ENCODE assay signal across 19 mouse cellular contexts in the genomic region with DNA sequence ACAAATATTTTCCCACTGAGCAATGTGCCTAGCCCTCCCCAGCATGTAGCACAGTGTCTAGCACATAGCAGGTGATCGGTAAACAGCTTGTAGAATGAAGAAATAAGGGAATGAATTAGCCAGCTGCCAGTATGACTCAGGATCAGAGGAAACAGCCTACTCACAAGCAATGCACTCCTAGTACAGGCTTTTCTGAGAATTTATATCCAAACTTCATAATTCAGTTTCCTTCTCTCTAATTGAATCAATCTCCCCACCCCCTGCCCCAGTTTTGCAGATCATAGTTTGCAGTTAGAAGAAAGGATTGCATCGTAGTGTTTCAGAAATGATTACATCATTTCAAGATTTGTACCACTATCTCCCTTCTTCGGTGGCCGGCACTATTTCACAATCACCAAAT. TPM values are rescaled to one million over a fixed set of nuclear protein-coding genes. Genes with fewer than 3 reads are reported as not detected.
DNase-seq lines count a peak whose midpoint lies in the region; ATAC-seq and TF ChIP-seq lines count a peak whose summit lies in the region.
"Had no signal": no experiment of that assay in that cellular context is flagged by ENCODE, and none has a peak within 500 bp of the region (broad histone marks: within the 10 kb centered on the region; RNA-seq: fewer than 3 reads in every experiment).

No protein-coding gene starts in this region.

- TF ChIP-seq EP300 in liver, postnatal 0 days (IDR thresholded peaks at IDR 0.05; ENCODE audit: low read depth) = no peak

- no peaks in the 10 kb centered on the region for H3K27me3 ChIP-seq in forebrain, embryonic 16.5 days (replicated peaks; ENCODE audit: control insufficient read depth, insufficient read depth, low read length)
- no peaks in the 10 kb centered on the region for H3K27me3 ChIP-seq in forebrain, embryonic 13.5 days
- H3K27me3 ChIP-seq in liver, postnatal 0 days (ENCODE audit: insufficient read depth, low read length) = no peaks in the 10 kb centered on the region
- H3K27me3 ChIP-seq: forebrain, embryonic 15.5 days; heart, embryonic 13.5 days; limb, embryonic 13.5 days had no signal

- no peaks in the 10 kb centered on the region for H3K36me3 ChIP-seq in forebrain, embryonic 16.5 days (ENCODE audit: control insufficient read depth, insufficient read depth)
- H3K36me3 ChIP-seq in forebrain, embryonic 13.5 days (ENCODE audit: poor library complexity, severe bottlenecking) = no peaks in the 10 kb centered on the region
- H3K36me3 ChIP-seq in liver, postnatal 0 days (replicated peaks; ENCODE audit: insufficient read depth, low read length) = no peaks in the 10 kb centered on the region
- H3K36me3 ChIP-seq: forebrain, embryonic 15.5 days; heart, embryonic 13.5 days; limb, embryonic 13.5 days had no signal

- no peak overlapping the region for H3K9ac ChIP-seq in forebrain, embryonic 16.5 days (replicated peaks; ENCODE audit: low read depth, low read length)
- H3K9ac ChIP-seq in forebrain, embryonic 13.5 days = no peak overlapping the region
- H3K9ac ChIP-seq in liver, postnatal 0 days (replicated peaks) = no peak overlapping the region
- H3K9ac ChIP-seq: forebrain, embryonic 15.5 days; heart, embryonic 13.5 days; limb, embryonic 13.5 days had no signal

- peak; percentile 24 for DNase-seq in layer of hippocampus, adult 9-11 months
- no peak for DNase-seq in layer of hippocampus, postnatal 36 days
- DNase-seq in 3T3-L1 (ENCODE audit: low read depth, low spot score) = peak; percentile 35
- DNase-seq in brain, embryonic 14.5 days (ENCODE audit: low read depth) = peak; percentile 23
- DNase-seq in liver, postnatal 0 days = no peak
- no peak for DNase-seq in gastrocnemius, postnatal 14 days
- DNase-seq: adrenal gland, postnatal 10 days; cerebellum, adult 9-11 months; gastrocnemius, postnatal 36 days; heart, postnatal 4 days; thymus, postnatal 4 days had no signal

- intact Hi-C loops in gastrocnemius, postnatal 14 days (cut with DNase I; ENCODE audit: low total_unique reads) = no loop called here

- TF ChIP-seq POLR2A in brain, embryonic 14.5 days (IDR thresholded peaks at IDR 0.05; ENCODE audit: borderline replicate concordance, extremely low read depth, insufficient read depth, insufficient read length, poor library complexity, severe bottlenecking) = no peak

- 0 out of 2 replicates have a peak, but pooled peaks have one; percentile 41 for ATAC-seq in forebrain, embryonic 16.5 days
- ATAC-seq in forebrain, embryonic 13.5 days = no peak
- no peak for ATAC-seq in liver, postnatal 0 days
- ATAC-seq: forebrain, embryonic 15.5 days had no signal

- H3K9me3 ChIP-seq in forebrain, embryonic 16.5 days (ENCODE audit: control insufficient read depth, low read length) = no peaks in the 10 kb centered on the region
- H3K9me3 ChIP-seq in forebrain, embryonic 13.5 days (replicated peaks) = no peaks in the 10 kb centered on the region
- no peaks in the 10 kb centered on the region for H3K9me3 ChIP-seq in liver, postnatal 0 days (ENCODE audit: low read length)
- H3K9me3 ChIP-seq: forebrain, embryonic 15.5 days; heart, embryonic 13.5 days; limb, embryonic 13.5 days had no signal

- 75% methylated on average over 4 of the region's 4 CpGs for WGBS in forebrain, embryonic 16.5 days
- WGBS in forebrain, embryonic 13.5 days = 86% methylated on average over 4 of the region's 4 CpGs
- WGBS in liver, postnatal 0 days (ENCODE audit: insufficient replicate concordance) = 47% methylated on average over 4 of the region's 4 CpGs

- no peak overlapping the region for H3K4me2 ChIP-seq in forebrain, embryonic 16.5 days (ENCODE audit: low read length)
- H3K4me2 ChIP-seq in forebrain, embryonic 13.5 days = no peak overlapping the region
- H3K4me2 ChIP-seq in liver, postnatal 0 days (ENCODE audit: low read depth, low read length) = no peak overlapping the region
- H3K4me2 ChIP-seq: forebrain, embryonic 15.5 days; heart, embryonic 13.5 days; limb, embryonic 13.5 days had no signal

- H3K4me1 ChIP-seq in forebrain, embryonic 16.5 days (replicated peaks; ENCODE audit: control insufficient read depth, insufficient read depth, low read length) = no peaks in the 10 kb centered on the region
- no peaks in the 10 kb centered on the region for H3K4me1 ChIP-seq in forebrain, embryonic 13.5 days
- no peaks in the 10 kb centered on the region for H3K4me1 ChIP-seq in liver, postnatal 0 days (ENCODE audit: insufficient read depth)
- H3K4me1 ChIP-seq: forebrain, embryonic 15.5 days had no signal

- no peak overlapping the region for H3K4me3 ChIP-seq in forebrain, embryonic 16.5 days (replicated peaks; ENCODE audit: low read length)
- H3K4me3 ChIP-seq in forebrain, embryonic 13.5 days = no peak overlapping the region
- H3K4me3 ChIP-seq in liver, postnatal 0 days (ENCODE audit: low read depth, low read length) = no peak overlapping the region
- H3K4me3 ChIP-seq: forebrain, embryonic 15.5 days; heart, embryonic 13.5 days; limb, embryonic 13.5 days had no signal

- no peak overlapping the region for H3K27ac ChIP-seq in forebrain, embryonic 16.5 days (ENCODE audit: low read length)
- H3K27ac ChIP-seq in forebrain, embryonic 13.5 days = no peak overlapping the region
- H3K27ac ChIP-seq in liver, postnatal 0 days (ENCODE audit: low read depth) = no peak overlapping the region
- H3K27ac ChIP-seq: forebrain, embryonic 15.5 days; heart, embryonic 13.5 days; kidney, postnatal 0 days; limb, embryonic 13.5 days had no signal

- no peak for TF ChIP-seq CTCF in brain, embryonic 14.5 days (IDR thresholded peaks at IDR 0.05; ENCODE audit: borderline replicate concordance, extremely low read depth, insufficient read depth, insufficient read length)
- TF ChIP-seq CTCF in liver, postnatal 0 days (IDR thresholded peaks at IDR 0.05; ENCODE audit: low read depth) = no peak

RNA-seq across cellular contexts. Expression of a gene that starts 26.4 kb away (rescaled TPM):
- 13.1 and 17.3 TPM in 2 replicates for polyA plus RNA-seq in forebrain, embryonic 16.5 days (2015; fragmentation: Nextera tagmentation; extraction: Ambion mirVana)
- polyA plus RNA-seq in forebrain, embryonic 13.5 days (2015; fragmentation: Nextera tagmentation; extraction: Ambion mirVana) = 8.2 and 10.6 TPM in 2 replicates
- total RNA-seq in layer of hippocampus, postnatal 36 days (2021) = 10 to 100 TPM; 10.8 to 12.4 TPM
- 20.3 and 29.4 TPM in 2 replicates for polyA plus RNA-seq in brain, embryonic 14.5 days (2012; rRNA removed)
- 9.1 and 10.8 TPM in 2 replicates for polyA plus RNA-seq in liver, postnatal 0 days (2015; fragmentation: Nextera tagmentation; extraction: Ambion mirVana)
- total RNA-seq in gastrocnemius, postnatal 14 days (2021) = 10 to 100 TPM; 19.5 to 31.1 TPM
- total RNA-seq: megakaryocyte-erythroid progenitor cell, adult 5-6 weeks; neutrophil, adult 5-6 weeks had no signal

Comparison
In these comparisons a context has a peak if more than half of its experiments do, and no peak if none do; other contexts are left out.
1. DNase-seq: peak in layer of hippocampus, adult 9-11 months (single experiment), 3T3-L1 (single experiment) and brain, embryonic 14.5 days (single experiment); none in layer of hippocampus, postnatal 36 days (0 of 2), liver, postnatal 0 days (single experiment) and gastrocnemius, postnatal 14 days (single experiment).